Mouse (Mus musculus): ENCODE data around the gene Wnk1.

DNA sequence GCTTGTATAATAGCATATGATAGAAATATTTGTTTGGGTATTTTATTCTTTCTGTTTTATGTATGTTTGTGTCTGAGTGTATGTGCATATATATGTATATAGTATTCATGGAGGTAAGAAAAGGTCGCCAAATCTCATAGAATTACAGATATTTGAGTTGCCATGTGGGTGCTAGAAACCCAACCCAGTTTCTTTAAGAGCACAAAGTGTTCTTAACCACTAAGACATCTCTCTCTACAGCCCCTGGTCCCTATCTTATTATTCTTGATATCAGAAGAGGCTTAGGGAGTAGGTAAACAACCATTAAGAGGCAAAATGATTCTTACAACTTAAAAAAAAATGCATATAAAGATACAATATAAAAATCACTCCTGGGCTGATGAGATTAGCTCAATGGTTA, 27.0 kb downstream of the Wnk1 start:
- TF ChIP-seq POLR2A (IDR thresholded peaks at IDR 0.05; ENCODE audit: borderline replicate concordance, control insufficient read depth, low read depth, low read length) (no peak), CTCF (IDR thresholded peaks at IDR 0.05; ENCODE audit: control insufficient read depth, insufficient read depth, low read length) (no peak)
